Mouse (Mus musculus): ENCODE results near the gene Exoc6b.

Gene Exoc6b

GRCm38 (mm10) chr6:84726876-84727275 is 342.4 kb downstream of the Exoc6b start:
- DNase-seq (ENCODE audit: low read depth), result no peak

GRCm38 (mm10) chr6:84713171-84713570 is 356.1 kb downstream of the Exoc6b start:
- DNase-seq (ENCODE audit: low read depth), result no peak

GRCm38 (mm10) chr6:84710831-84711230 is 358.5 kb downstream of the Exoc6b start:
- no peak for DNase-seq (ENCODE audit: low read depth)

- DNase-seq (ENCODE audit: low read depth), result peak; percentile 51
These were observed 360.7 kb downstream of the Exoc6b start for GRCm38 (mm10) chr6:84708631-84709030.

GRCm38 (mm10) chr6:84699579-84699978 is 369.7 kb downstream of the Exoc6b start:
- no peak for DNase-seq (ENCODE audit: low read depth)

- DNase-seq (ENCODE audit: low read depth), result no peak
These were observed 371.0 kb downstream of the Exoc6b start for GRCm38 (mm10) chr6:84698288-84698673.

GRCm38 (mm10) chr6:84697474-84698287 is 371.6 kb downstream of the Exoc6b start:
- no peak for DNase-seq (ENCODE audit: low read depth)

GRCm38 (mm10) chr6:84693844-84694243 is 375.5 kb downstream of the Exoc6b start:
- no peak for DNase-seq (ENCODE audit: low read depth)

- no peak for DNase-seq (ENCODE audit: low read depth)
These were observed 376.1 kb downstream of the Exoc6b start for GRCm38 (mm10) chr6:84693204-84693603.

- DNase-seq (ENCODE audit: low read depth), result no peak
These were observed 377.4 kb downstream of the Exoc6b start for GRCm38 (mm10) chr6:84691907-84692306.

- DNase-seq (ENCODE audit: low read depth), result no peak
These were observed 391.5 kb downstream of the Exoc6b start for GRCm38 (mm10) chr6:84677770-84678169.

- DNase-seq (ENCODE audit: low read depth), result no peak
These were observed 394.4 kb downstream of the Exoc6b start for GRCm38 (mm10) chr6:84674936-84675335.

- DNase-seq (ENCODE audit: low read depth), result no peak
These were observed 395.2 kb downstream of the Exoc6b start for GRCm38 (mm10) chr6:84674136-84674535.

- DNase-seq (ENCODE audit: low read depth), result no peak
These were observed 407.7 kb downstream of the Exoc6b start for GRCm38 (mm10) chr6:84661451-84662112.

- DNase-seq (ENCODE audit: low read depth), result no peak
These were observed 408.3 kb downstream of the Exoc6b start for GRCm38 (mm10) chr6:84660982-84661381.

- peak; percentile 49 for DNase-seq (ENCODE audit: low read depth)
These were observed 412.2 kb downstream of the Exoc6b start for GRCm38 (mm10) chr6:84657091-84657490.

- DNase-seq (ENCODE audit: low read depth), result peak; percentile 35
These were observed 412.6 kb downstream of the Exoc6b start for GRCm38 (mm10) chr6:84656680-84657079.

- DNase-seq (ENCODE audit: low read depth), result no peak
These were observed 417.4 kb downstream of the Exoc6b start for GRCm38 (mm10) chr6:84651902-84652301.

- DNase-seq (ENCODE audit: low read depth), result no peak
These were observed 422.1 kb downstream of the Exoc6b start for GRCm38 (mm10) chr6:84647197-84647596.

GRCm38 (mm10) chr6:84646696-84647095 is 422.6 kb downstream of the Exoc6b start:
- DNase-seq (ENCODE audit: low read depth), result no peak

- no peak for DNase-seq (ENCODE audit: low read depth)
These were observed 428.3 kb downstream of the Exoc6b start for GRCm38 (mm10) chr6:84641062-84641431.

- no peak for DNase-seq (ENCODE audit: low read depth)
These were observed 428.8 kb downstream of the Exoc6b start for GRCm38 (mm10) chr6:84640324-84641061.

GRCm38 (mm10) chr6:84638206-84638605 is 431.1 kb downstream of the Exoc6b start:
- no peak for DNase-seq (ENCODE audit: low read depth)

All from fibroblast of lung, adult 2 months (primary cell).